In genomic region chr5:77099997-77100380, GRCm38 (mm10) we compare ENCODE assay signal across 21 mouse cellular contexts. TPM values are rescaled to one million over a fixed set of nuclear protein-coding genes. Genes with fewer than 3 reads are reported as not detected.
DNase-seq lines count a peak whose midpoint lies in the region; ATAC-seq and TF ChIP-seq lines count a peak whose summit lies in the region.
"Had no signal": no experiment of that assay in that cellular context is flagged by ENCODE, and none has a peak within 500 bp of the region (broad histone marks: within the 10 kb centered on the region; RNA-seq: fewer than 3 reads in every experiment).

No protein-coding gene starts in this region.

- no peak overlapping the region for H3K4me2 ChIP-seq in heart, embryonic 15.5 days
- H3K4me2 ChIP-seq in lung, postnatal 0 days (replicated peaks; ENCODE audit: low read depth, low read length): no peak overlapping the region
- H3K4me2 ChIP-seq: forebrain, embryonic 15.5 days; limb, embryonic 12.5 days; midbrain, embryonic 15.5 days had no signal

- H3K4me1 ChIP-seq in heart, adult 2 months (ENCODE audit: control insufficient read depth, insufficient read depth, low read length): peaks cover 4% of the 10 kb centered on the region
- peaks cover 61% of the 10 kb centered on the region for H3K4me1 ChIP-seq in heart, embryonic 15.5 days (replicated peaks)
- peaks cover 19% of the 10 kb centered on the region for H3K4me1 ChIP-seq in lung, postnatal 0 days (ENCODE audit: insufficient read depth, low read depth, low read length)
- H3K4me1 ChIP-seq in lung, adult 2 months (ENCODE audit: control insufficient read depth, insufficient read depth, low read length): peaks cover 9% of the 10 kb centered on the region

- peaks cover 7% of the 10 kb centered on the region for H3K36me3 ChIP-seq in heart, adult 2 months (ENCODE audit: control insufficient read depth, insufficient read depth, low read length)
- peaks cover 8% of the 10 kb centered on the region; the same call in 1 of the 2 replicates for H3K36me3 ChIP-seq in heart, embryonic 15.5 days
- H3K36me3 ChIP-seq in lung, postnatal 0 days (ENCODE audit: insufficient read depth, low read length): no peaks in the 10 kb centered on the region
- no peaks in the 10 kb centered on the region for H3K36me3 ChIP-seq in splenic B cell, adult 2 months (ENCODE audit: control insufficient read depth, insufficient read depth, low read length, poor library complexity, severe bottlenecking)
- H3K36me3 ChIP-seq: embryonic facial prominence, embryonic 10.5 days; forebrain, embryonic 15.5 days; limb, embryonic 12.5 days; midbrain, embryonic 15.5 days had no signal

- TF ChIP-seq CTCF in heart, adult 2 months (IDR thresholded peaks at IDR 0.05): no peak
- TF ChIP-seq CTCF in lung, postnatal 0 days (IDR thresholded peaks at IDR 0.05): no peak
- TF ChIP-seq CTCF in lung, adult 2 months (IDR thresholded peaks at IDR 0.05; ENCODE audit: insufficient read depth, low read length): no peak

- H3K9me3 ChIP-seq in heart, embryonic 15.5 days (replicated peaks): no peaks in the 10 kb centered on the region
- H3K9me3 ChIP-seq in lung, postnatal 0 days (ENCODE audit: low read length): no peaks in the 10 kb centered on the region
- H3K9me3 ChIP-seq: embryonic facial prominence, embryonic 10.5 days; forebrain, embryonic 15.5 days; limb, embryonic 12.5 days; midbrain, embryonic 15.5 days had no signal

- H3K9ac ChIP-seq in heart, adult 2 months (ENCODE audit: low read depth, low read length): no peak overlapping the region
- no peak overlapping the region for H3K9ac ChIP-seq in heart, embryonic 15.5 days
- H3K9ac ChIP-seq in lung, postnatal 0 days (replicated peaks; ENCODE audit: low read depth): no peak overlapping the region
- H3K9ac ChIP-seq: forebrain, embryonic 15.5 days; limb, embryonic 12.5 days; liver, embryonic 14.5 days; midbrain, embryonic 15.5 days had no signal

- H3K27ac ChIP-seq in heart, adult 2 months: peak overlapping the region; percentile 47
- H3K27ac ChIP-seq in heart, embryonic 15.5 days: peak overlapping the region; percentile 17; the same call in 1 of the 2 replicates
- peak overlapping the region; percentile 58 for H3K27ac ChIP-seq in lung, postnatal 0 days (ENCODE audit: low read length)
- H3K27ac ChIP-seq: forebrain, embryonic 15.5 days; hindbrain, postnatal 0 days; limb, embryonic 12.5 days; liver, embryonic 14.5 days; macrophage; midbrain, embryonic 15.5 days had no signal

- H3K4me3 ChIP-seq in heart, adult 2 months: no peak overlapping the region
- H3K4me3 ChIP-seq in heart, embryonic 15.5 days: no peak overlapping the region
- no peak overlapping the region for H3K4me3 ChIP-seq in lung, postnatal 0 days (ENCODE audit: low read depth, low read length)
- H3K4me3 ChIP-seq in lung, adult 2 months (replicated peaks; ENCODE audit: extremely low read depth, low read depth, low read length): no peak overlapping the region
- H3K4me3 ChIP-seq: embryonic facial prominence, embryonic 10.5 days; forebrain, embryonic 15.5 days; limb, embryonic 12.5 days; midbrain, embryonic 15.5 days had no signal

- TF ChIP-seq POLR2A in heart, adult 2 months (IDR thresholded peaks at IDR 0.05; ENCODE audit: insufficient read depth, low read depth, low read length): no peak
- no peak for TF ChIP-seq POLR2A in lung, adult 2 months (IDR thresholded peaks at IDR 0.05; ENCODE audit: borderline replicate concordance, extremely low read depth, low read depth, low read length)

- no peak for DNase-seq in heart, adult 2 months
- no peak for DNase-seq in heart, adult 8-10 months (ENCODE audit: low spot score)
- no peak for DNase-seq in heart, postnatal 36 days
- DNase-seq in lung, postnatal 0 days (ENCODE audit: low spot score): no peak
- no peak for DNase-seq in lung, adult 2 months
- DNase-seq in splenic B cell, adult 2 months (ENCODE audit: low read depth, low spot score): peak; percentile 36
- DNase-seq in spleen, postnatal 36 days (ENCODE audit: low spot score in 2 of 2): no peak
- DNase-seq: adrenal gland, postnatal 36 days; cerebellum, adult 11 months; cerebellum, adult 9-11 months; gastrocnemius, postnatal 25 days; layer of hippocampus, postnatal 36 days had no signal

- no peaks in the 10 kb centered on the region for H3K79me2 ChIP-seq in heart, adult 2 months (replicated peaks; ENCODE audit: control insufficient read depth, insufficient read depth, low read length)

- no peak for ATAC-seq in heart, embryonic 15.5 days (replicated peaks; ENCODE audit: insufficient number of reproducible peaks, insufficient read depth, low FRiP score, low read depth)
- ATAC-seq in lung, postnatal 0 days: no peak
- ATAC-seq: forebrain, embryonic 15.5 days; hindbrain, postnatal 0 days; intestine, embryonic 16.5 days; midbrain, embryonic 15.5 days had no signal

- no peaks in the 10 kb centered on the region for H3K27me3 ChIP-seq in heart, adult 2 months (ENCODE audit: control insufficient read depth, insufficient read depth, low read length)
- H3K27me3 ChIP-seq in heart, embryonic 15.5 days: no peaks in the 10 kb centered on the region
- H3K27me3 ChIP-seq in lung, postnatal 0 days (replicated peaks; ENCODE audit: insufficient read depth, low read length): no peaks in the 10 kb centered on the region
- no peaks in the 10 kb centered on the region for H3K27me3 ChIP-seq in splenic B cell, adult 2 months (ENCODE audit: control insufficient read depth, insufficient read depth, low read length, poor library complexity, severe bottlenecking)

- 65% methylated on average over 6 of the region's 6 CpGs for WGBS in heart, adult 2 months
- WGBS in heart, embryonic 15.5 days: 67% methylated on average over 6 of the region's 6 CpGs
- 71% methylated on average over 6 of the region's 6 CpGs for WGBS in lung, postnatal 0 days
- 60% methylated on average over 6 of the region's 6 CpGs for WGBS in lung, adult 2 months

- intact Hi-C loops in heart, adult 2 months (cut with DNase I): no loop called here
- intact Hi-C loops in heart, postnatal 36 days (cut with DNase I): no loop called here

- TF ChIP-seq EP300 in heart, adult 2 months (IDR thresholded peaks at IDR 0.05; ENCODE audit: insufficient read depth, low read depth, low read length): no peak
- TF ChIP-seq EP300 in lung, postnatal 0 days (IDR thresholded peaks at IDR 0.05): no peak

RNA-seq across cellular contexts. Expression of gene Hopx, which starts 14.9 kb away (rescaled TPM):
- total RNA-seq in heart, adult 2 months (2021): 100 to 1,000 TPM; 367 to 385 TPM
- polyA plus RNA-seq in heart, adult 2 months (2012; rRNA removed): 284 and 285 TPM in 2 replicates
- total RNA-seq in heart, adult 8-10 months (2022): 100 to 1,000 TPM; 354 to 475 (median 429) TPM
- polyA plus RNA-seq in heart, embryonic 15.5 days (2015; fragmentation: Nextera tagmentation; extraction: Ambion mirVana): 16.0 and 23.6 TPM in 2 replicates
- total RNA-seq in heart, postnatal 36 days (2021): 100 to 1,000 TPM; 405 to 444 TPM
- polyA plus RNA-seq in lung, postnatal 0 days (2015; fragmentation: Nextera tagmentation; extraction: Ambion mirVana): 49.0 and 49.5 TPM in 2 replicates
- polyA plus RNA-seq in lung, adult 2 months (2012; rRNA removed): 592 and 698 TPM in 2 replicates
- polyA plus RNA-seq: limb, embryonic 12.5 days had no signal
